Mouse (Mus musculus) megakaryocyte, embryonic 14.5 days (primary cell): Measurements from ENCODE around the gene Fgfr2. TPM values are rescaled to one million over a fixed set of nuclear protein-coding genes. Genes with fewer than 3 reads are reported as not detected.

Experiments
- H3K27me3 ChIP-seq: replicated peaks from 2 replicates; pipeline ENCODE3; 2012; ENCODE audit warnings: inconsistent platforms
- H3K36me3 ChIP-seq: replicated peaks from 2 replicates; pipeline ENCODE3; 2012; ENCODE audit warnings: low read length, inconsistent platforms, mixed read lengths
- H3K4me1 ChIP-seq: 2 replicates; pipeline ENCODE4 v1.6.1; 2012; ENCODE audit warnings: inconsistent platforms
- H3K4me3 ChIP-seq: replicated peaks from 2 replicates; pipeline ENCODE3; 2012; ENCODE audit warnings: moderate library complexity, mild to moderate bottlenecking, inconsistent platforms
- H3K9me3 ChIP-seq: 2 replicates; pipeline ENCODE4 v1.6.1; 2012; ENCODE audit warnings: inconsistent platforms
- FLI1 ChIP-seq: IDR thresholded peaks from 2 replicates; pipeline ENCODE4 v1.6.1; 2012; ENCODE audit warnings: low read length, inconsistent platforms, mixed read lengths
- GATA1 ChIP-seq: IDR thresholded peaks from 3 replicates; pipeline ENCODE4 v1.6.1; 2012; ENCODE audit warnings: mixed read lengths, low read length, inconsistent platforms, borderline replicate concordance
- polyA plus RNA-seq: library from polyadenylated mRNA; stranded (reverse); fragments of >175 nt; gene quantifications from 2 replicates; pipeline ENCODE4 v1.2.3, GENCODE M21; 2012; ENCODE audit warnings: low replicate concordance; ENCODE audit not compliant: insufficient read depth

The Fgfr2 gene
- polyA plus RNA-seq, 1 experiment = 0.45 TPM

DNA sequence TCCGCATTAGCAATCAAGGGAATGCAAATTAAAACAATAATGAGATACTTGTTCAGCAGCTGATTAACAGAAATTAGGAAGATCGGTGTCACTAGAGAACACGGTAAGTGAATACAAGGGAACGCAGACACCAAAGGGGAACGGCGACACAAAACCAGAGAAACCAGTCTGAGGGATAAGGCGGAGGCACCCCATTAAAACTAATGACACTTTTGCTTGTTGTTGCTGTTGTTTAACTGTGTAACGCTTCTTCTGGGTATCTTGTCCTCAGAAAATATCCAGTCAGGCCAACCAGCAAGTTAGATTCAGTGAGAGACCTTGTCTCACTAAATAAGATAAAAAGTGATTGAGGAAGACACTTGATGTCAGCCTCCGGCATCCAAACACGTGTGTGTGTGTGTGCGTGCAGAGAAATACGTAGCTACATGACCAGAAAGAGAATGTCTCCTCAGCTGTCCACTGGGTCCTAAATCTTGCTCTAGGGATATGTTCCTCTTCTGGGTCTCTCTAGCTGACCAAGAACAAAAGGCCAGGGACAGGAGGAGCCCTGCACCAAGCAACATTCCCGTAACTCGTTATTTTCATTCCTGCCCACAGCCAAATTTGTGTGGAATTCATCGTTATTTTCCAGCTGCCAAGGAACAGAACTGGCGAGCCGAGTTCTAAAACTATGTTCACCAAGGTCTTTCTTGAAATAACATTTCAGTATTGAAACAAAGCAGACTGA lies 2901.3 kb downstream of the Fgfr2 start:
- TF ChIP-seq GATA1 = no peak
- TF ChIP-seq FLI1 = no peak
- H3K4me1 ChIP-seq = no peaks in the 10 kb centered on the region
- H3K9me3 ChIP-seq = 0 out of 2 replicates have a peak, but pooled peaks cover 3% of the 10 kb centered on the region
- no peak overlapping the region for H3K4me3 ChIP-seq
- no peaks in the 10 kb centered on the region for H3K36me3 ChIP-seq
- no peaks in the 10 kb centered on the region for H3K27me3 ChIP-seq

DNA sequence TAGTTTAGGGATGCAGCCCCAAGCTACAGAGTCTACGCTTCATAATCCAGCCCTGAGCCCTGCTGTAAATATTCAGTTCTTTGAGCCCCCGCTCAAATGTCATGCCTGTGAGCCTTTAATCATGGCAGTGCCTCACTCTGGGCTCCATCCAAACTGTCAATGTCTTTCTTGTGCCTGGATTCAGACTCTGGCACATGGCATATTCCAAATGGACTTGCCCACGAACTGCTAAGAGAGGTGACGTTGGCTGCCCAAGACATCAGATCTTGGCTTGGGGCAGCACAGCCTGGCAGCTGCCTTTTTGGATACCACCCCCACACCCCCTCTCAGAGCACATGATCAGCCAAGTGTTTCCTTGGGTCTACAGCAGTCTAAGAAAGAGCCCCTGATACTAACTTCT lies 2902.5 kb downstream of the Fgfr2 start:
- TF ChIP-seq FLI1 (no peak), GATA1 (no peak)
- 0 out of 2 replicates have a peak, but pooled peaks cover 3% of the 10 kb centered on the region for H3K9me3 ChIP-seq
- no peak overlapping the region for H3K4me3 ChIP-seq
- H3K36me3 ChIP-seq = no peaks in the 10 kb centered on the region
- H3K27me3 ChIP-seq = no peaks in the 10 kb centered on the region
- no peaks in the 10 kb centered on the region for H3K4me1 ChIP-seq

DNA sequence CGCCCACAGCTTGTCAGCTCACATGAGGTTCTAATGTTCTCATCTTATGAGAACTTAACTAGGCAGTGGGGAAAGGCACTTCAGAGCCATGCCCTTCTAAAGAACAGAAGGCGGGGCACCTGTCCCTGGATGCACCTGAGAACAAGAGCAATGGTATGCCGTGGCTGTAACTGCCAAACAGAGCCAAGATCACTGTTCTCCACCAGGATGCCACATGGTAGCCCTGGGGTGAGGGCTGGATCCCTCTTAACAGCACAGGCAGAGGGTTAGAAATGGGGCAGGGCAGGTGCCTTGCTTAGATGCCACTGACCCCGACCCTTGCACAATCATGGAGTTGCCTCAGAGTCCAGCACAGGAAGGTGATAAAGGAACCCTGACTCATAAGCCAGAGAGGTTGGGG lies 2903.3 kb downstream of the Fgfr2 start:
- H3K9me3 ChIP-seq = 0 out of 2 replicates have a peak, but pooled peaks cover 3% of the 10 kb centered on the region
- no peaks in the 10 kb centered on the region for H3K4me1 ChIP-seq
- no peaks in the 10 kb centered on the region for H3K36me3 ChIP-seq
- TF ChIP-seq FLI1 = no peak
- TF ChIP-seq GATA1 = no peak
- H3K4me3 ChIP-seq = no peak overlapping the region
- H3K27me3 ChIP-seq = no peaks in the 10 kb centered on the region

DNA sequence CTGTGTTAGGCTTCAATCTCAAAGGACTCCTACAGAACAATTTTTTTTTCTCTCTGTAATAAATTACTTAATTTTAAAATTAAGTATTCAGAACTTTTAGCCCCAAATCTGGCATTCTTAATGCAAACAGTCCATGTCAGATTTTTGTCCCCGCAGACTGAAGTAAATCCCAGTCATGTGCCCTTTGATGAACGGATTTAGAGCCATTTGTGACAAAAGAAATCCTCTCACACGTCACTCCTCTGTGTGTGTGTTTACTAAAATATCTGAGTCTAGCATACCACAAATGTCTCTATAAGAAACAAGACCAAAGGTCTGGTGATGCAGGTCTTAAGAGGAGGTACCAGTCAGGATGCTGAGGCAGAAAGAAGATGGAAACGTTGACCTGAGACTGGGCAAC lies 2906.9 kb downstream of the Fgfr2 start:
- Histone ChIP-seq H3K9me3 (peaks cover 19% of the 10 kb centered on the region; the same call in 1 of the 2 replicates), H3K4me3 (no peak overlapping the region), H3K27me3 (no peaks in the 10 kb centered on the region), H3K36me3 (no peaks in the 10 kb centered on the region), H3K4me1 (no peaks in the 10 kb centered on the region)
- no peak for TF ChIP-seq GATA1
- TF ChIP-seq FLI1 = no peak

DNA sequence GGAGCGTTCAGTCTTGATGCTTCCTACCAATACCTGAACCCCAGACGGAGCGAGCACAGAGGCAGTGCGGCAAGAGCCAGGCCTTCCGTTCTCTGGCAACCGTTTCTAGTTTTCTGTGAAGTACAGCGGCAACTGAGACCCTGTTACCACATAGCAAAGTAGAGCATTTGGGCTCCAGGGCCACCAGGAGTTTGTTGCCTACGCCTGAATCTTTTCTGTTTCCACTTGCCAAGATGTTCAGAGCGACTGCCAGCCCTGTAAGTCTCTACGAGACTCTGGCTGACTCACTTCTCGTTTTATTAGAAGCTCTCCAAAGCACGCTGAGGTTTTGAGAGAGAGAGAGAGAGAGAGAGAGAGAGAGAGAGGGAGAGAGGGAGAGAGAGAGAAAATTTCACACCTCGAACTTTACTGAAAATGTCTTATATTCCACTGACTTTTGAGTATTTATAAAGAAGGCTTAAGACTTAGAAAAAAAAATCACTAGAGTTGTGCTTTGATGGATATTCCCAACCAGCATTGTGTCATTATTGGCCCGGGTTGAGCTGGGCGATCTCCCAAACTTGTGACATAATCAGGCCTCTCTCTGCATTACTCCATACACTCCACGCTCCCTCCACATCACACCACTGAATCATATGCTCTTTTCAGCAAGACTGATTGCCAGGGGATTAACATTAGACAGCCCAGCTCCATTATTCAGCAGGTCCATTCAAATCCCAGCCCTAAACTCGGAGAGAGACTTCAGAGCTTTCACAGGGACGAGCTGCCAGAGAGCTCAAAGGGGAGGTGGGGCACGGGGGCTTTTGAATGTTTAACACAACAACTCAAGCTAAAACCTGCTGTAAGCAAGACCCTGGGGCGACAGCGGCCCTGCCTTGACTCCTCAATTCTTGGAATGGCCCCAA lies 2907.6 kb downstream of the Fgfr2 start:
- Histone ChIP-seq H3K4me3 (no peak overlapping the region), H3K27me3 (no peaks in the 10 kb centered on the region), H3K36me3 (no peaks in the 10 kb centered on the region), H3K4me1 (no peaks in the 10 kb centered on the region), H3K9me3 (peaks cover 19% of the 10 kb centered on the region; the same call in 1 of the 2 replicates)
- TF ChIP-seq GATA1 (no peak), FLI1 (no peak)

DNA sequence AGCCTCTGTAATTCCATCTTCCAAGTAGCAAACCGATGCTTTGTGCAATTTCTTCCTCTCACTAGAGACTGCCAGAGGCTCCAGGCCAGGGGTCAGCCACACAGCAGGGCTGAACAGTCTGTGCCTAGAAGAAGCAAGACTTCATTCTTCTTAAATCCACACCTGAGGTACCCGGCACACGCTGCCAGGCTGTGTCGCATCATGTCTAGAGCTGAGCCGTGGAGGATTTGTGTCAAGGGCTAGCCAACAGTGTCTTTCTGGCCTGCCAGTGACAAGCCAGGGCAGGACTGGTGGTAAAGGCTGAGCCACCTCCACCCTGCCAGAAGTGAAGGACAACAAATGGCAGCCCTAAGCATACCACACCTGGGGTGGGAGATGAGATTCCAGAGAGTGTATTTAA lies 2910.0 kb downstream of the Fgfr2 start:
- Histone ChIP-seq H3K27me3 (no peaks in the 10 kb centered on the region), H3K4me1 (no peaks in the 10 kb centered on the region), H3K36me3 (no peaks in the 10 kb centered on the region), H3K4me3 (no peak overlapping the region), H3K9me3 (peaks cover 19% of the 10 kb centered on the region; the same call in 1 of the 2 replicates)
- TF ChIP-seq GATA1 = no peak
- TF ChIP-seq FLI1 = no peak

DNA sequence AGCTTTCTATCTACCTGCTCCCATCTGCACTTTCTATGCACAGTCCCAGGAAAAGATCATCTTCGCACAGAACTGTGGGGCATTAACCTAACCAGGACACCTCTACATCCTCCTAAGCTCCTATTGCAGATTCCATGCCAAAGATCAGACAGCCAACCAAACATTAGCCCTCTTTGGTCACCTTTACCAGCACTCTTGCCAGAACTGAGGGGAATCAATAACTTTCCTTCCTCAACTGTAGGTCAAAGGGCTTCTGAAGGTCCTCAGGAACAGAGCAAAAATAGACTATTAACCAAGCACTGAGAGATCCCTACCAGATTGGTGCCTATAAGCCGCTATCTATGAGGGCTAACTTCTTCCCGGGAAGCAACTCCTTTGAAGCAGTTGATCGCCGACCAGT lies 2911.7 kb downstream of the Fgfr2 start:
- H3K9me3 ChIP-seq = peaks cover 19% of the 10 kb centered on the region; the same call in 1 of the 2 replicates

DNA sequence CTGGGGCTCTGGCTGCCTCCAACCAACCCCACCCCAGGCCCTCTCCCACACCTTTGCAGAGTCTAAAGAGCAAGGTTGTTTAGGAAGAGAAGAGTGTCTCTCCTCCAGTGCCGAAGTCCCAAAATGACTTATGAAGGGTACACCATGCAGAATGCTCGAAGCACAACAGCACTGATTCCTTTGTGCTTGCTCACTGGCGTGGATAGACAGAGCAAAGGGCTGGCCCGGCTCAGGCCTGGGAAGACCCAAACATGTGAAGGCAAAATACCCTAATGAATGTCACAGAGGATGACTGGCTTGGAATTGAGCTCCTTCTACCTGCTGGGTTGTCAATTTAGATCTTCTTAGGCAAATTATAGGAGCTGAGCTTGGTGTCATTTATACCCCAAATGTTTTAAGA lies 2914.5 kb downstream of the Fgfr2 start:
- H3K36me3 ChIP-seq = no peaks in the 10 kb centered on the region
- no peak overlapping the region for H3K4me3 ChIP-seq
- TF ChIP-seq GATA1 = no peak
- H3K27me3 ChIP-seq = no peaks in the 10 kb centered on the region
- H3K9me3 ChIP-seq = peaks cover 14% of the 10 kb centered on the region; the same call in 1 of the 2 replicates
- no peaks in the 10 kb centered on the region for H3K4me1 ChIP-seq

More for the DNA sequence above, 2911.7 kb downstream of the Fgfr2 start:
- no peaks in the 10 kb centered on the region for H3K27me3 ChIP-seq
- H3K4me3 ChIP-seq = no peak overlapping the region
- no peaks in the 10 kb centered on the region for H3K4me1 ChIP-seq
- no peaks in the 10 kb centered on the region for H3K36me3 ChIP-seq
- TF ChIP-seq GATA1 (no peak), FLI1 (no peak)

DNA sequence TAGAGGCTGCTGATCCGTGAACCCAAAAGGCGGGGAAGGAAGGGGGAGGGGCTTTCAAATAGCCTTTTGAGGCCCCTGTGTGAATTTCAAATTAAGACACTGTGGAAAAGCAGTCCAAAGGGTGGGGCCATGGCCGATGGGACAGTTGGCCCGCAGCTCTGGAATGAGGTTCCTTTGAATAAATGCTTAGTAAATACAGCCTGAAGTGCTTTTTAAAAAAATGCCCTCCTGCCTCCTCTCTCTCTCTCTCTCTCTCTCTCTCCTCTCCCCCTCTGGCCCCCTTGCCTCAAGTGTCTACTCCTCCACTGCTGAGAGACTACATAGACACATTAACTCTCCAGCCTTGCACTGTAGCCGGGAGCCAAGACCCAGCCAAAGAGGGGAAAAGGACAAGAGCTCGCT lies 2917.0 kb downstream of the Fgfr2 start:
- Histone ChIP-seq H3K27me3 (no peaks in the 10 kb centered on the region), H3K4me3 (no peak overlapping the region), H3K9me3 (peaks cover 3% of the 10 kb centered on the region; the same call in 1 of the 2 replicates), H3K36me3 (no peaks in the 10 kb centered on the region), H3K4me1 (no peaks in the 10 kb centered on the region)
- TF ChIP-seq GATA1 (no peak), FLI1 (no peak)

DNA sequence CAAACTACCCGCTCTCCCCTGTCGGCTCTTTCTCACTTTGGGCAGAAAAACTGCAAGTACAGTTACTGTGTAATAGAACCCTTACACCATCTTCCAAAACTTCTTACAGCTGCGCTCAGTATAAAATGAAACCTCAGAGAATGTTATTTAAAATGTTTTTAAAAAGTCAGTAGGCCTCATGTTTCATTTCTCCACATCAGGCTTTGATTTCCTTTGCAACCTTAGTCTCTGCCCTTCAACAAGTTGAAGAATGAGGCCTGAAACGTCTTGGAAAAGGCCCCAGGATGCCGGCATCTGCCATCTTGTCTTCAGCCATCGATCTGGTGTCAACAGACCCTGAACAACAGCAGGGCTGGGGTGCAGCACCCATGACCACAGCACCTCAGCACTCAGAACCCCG lies 2918.0 kb downstream of the Fgfr2 start:
- peaks cover 3% of the 10 kb centered on the region; the same call in 1 of the 2 replicates for H3K9me3 ChIP-seq
- no peaks in the 10 kb centered on the region for H3K4me1 ChIP-seq
- H3K36me3 ChIP-seq = no peaks in the 10 kb centered on the region
- H3K27me3 ChIP-seq = no peaks in the 10 kb centered on the region
- H3K4me3 ChIP-seq = no peak overlapping the region
- TF ChIP-seq FLI1 = no peak
- no peak for TF ChIP-seq GATA1
